Comparison of ENCODE assay signal across 26 mouse cellular contexts in the genomic region with DNA sequence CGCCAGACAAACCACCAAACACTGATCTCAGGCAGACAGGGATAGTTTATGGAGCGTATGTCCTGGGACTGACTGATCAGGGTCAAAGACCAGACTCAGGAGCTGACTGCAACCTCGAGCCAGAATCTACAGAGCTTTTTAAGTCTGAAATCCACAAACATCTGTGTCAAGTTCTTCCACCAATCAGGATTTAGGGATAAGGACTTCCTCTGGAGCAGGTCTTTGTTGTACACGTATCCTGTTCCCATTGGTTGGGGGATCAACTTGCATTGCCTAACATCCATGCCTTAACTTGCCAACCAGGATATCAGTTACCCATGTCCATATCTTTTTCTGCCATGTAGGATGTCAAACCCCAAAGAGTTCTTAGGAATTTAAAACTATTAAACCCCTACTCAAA.
"Had no signal": no experiment of that assay in that cellular context is flagged by ENCODE, and none has a peak within 500 bp of the region (broad histone marks: within the 10 kb centered on the region; RNA-seq: fewer than 3 reads in every experiment).

No protein-coding gene starts in this region.

- H3K36me3 ChIP-seq: heart, embryonic 13.5 days; heart, embryonic 15.5 days; hindbrain, embryonic 13.5 days; hindbrain, embryonic 15.5 days; intestine, embryonic 15.5 days; kidney, embryonic 15.5 days; limb, embryonic 13.5 days; limb, embryonic 15.5 days; liver, embryonic 12.5 days had no signal

- ATAC-seq: hindbrain, postnatal 0 days; intestine, embryonic 15.5 days; liver, embryonic 12.5 days had no signal

- H3K9ac ChIP-seq: heart, embryonic 13.5 days; heart, embryonic 15.5 days; hindbrain, embryonic 13.5 days; hindbrain, embryonic 15.5 days; intestine, embryonic 15.5 days; kidney, embryonic 15.5 days; limb, embryonic 13.5 days; limb, embryonic 15.5 days; liver, embryonic 12.5 days; liver, embryonic 14.5 days had no signal

- H3K4me3 ChIP-seq: heart, embryonic 15.5 days; hindbrain, embryonic 13.5 days; hindbrain, embryonic 15.5 days; intestine, embryonic 15.5 days; kidney, embryonic 15.5 days; limb, embryonic 15.5 days; liver, embryonic 12.5 days had no signal

- H3K27ac ChIP-seq: heart, embryonic 13.5 days; heart, embryonic 15.5 days; hindbrain, embryonic 13.5 days; hindbrain, embryonic 15.5 days; hindbrain, postnatal 0 days; intestine, embryonic 15.5 days; kidney, embryonic 15.5 days; kidney, postnatal 0 days; limb, embryonic 13.5 days; limb, embryonic 15.5 days; liver, embryonic 12.5 days; liver, embryonic 14.5 days had no signal

- H3K4me2 ChIP-seq: heart, embryonic 11.5 days; limb, embryonic 13.5 days; limb, embryonic 15.5 days had no signal

- H3K27me3 ChIP-seq: heart, embryonic 13.5 days; heart, embryonic 15.5 days; hindbrain, embryonic 13.5 days; hindbrain, embryonic 15.5 days; intestine, embryonic 15.5 days; kidney, embryonic 15.5 days; limb, embryonic 13.5 days; limb, embryonic 15.5 days; liver, embryonic 12.5 days had no signal

- DNase-seq: gastrocnemius, postnatal 14 days; gastrocnemius, postnatal 36 days; heart, adult 18-20 months; heart, postnatal 14 days; heart, postnatal 36 days; kidney, adult 11 months; kidney, adult 2 months; kidney, adult 9 months; kidney, postnatal 14 days; kidney, postnatal 36 days; layer of hippocampus, adult 9-11 months; layer of hippocampus, postnatal 36 days; left cerebral cortex, postnatal 4 days had no signal

- H3K9me3 ChIP-seq: heart, embryonic 13.5 days; heart, embryonic 15.5 days; hindbrain, embryonic 13.5 days; hindbrain, embryonic 15.5 days; intestine, embryonic 15.5 days; kidney, embryonic 15.5 days; limb, embryonic 13.5 days; limb, embryonic 15.5 days; liver, embryonic 12.5 days had no signal
